Mouse (Mus musculus): ENCODE data around the gene Zfp518a. TPM values are rescaled to one million over a fixed set of nuclear protein-coding genes. Genes with fewer than 3 reads are reported as not detected.

Gene Zfp518a
- polyA plus RNA-seq, 1 experiment from 2014 or later: 3.8 TPM

- no peak overlapping the region for H3K4me3 ChIP-seq (replicated peaks)
- no peak for ATAC-seq (ENCODE audit: low FRiP score)
- no peak overlapping the region for H3K4me2 ChIP-seq
Measured at GRCm38 (mm10) chr19:40931581-40932369, 37.3 kb downstream of the Zfp518a start.

GRCm38 (mm10) chr19:40935376-40935775 is 40.9 kb downstream of the Zfp518a start:
- H3K4me1 ChIP-seq: no peaks in the 10 kb centered on the region
- H3K4me2 ChIP-seq: no peak overlapping the region
- H3K27me3 ChIP-seq (replicated peaks): no peaks in the 10 kb centered on the region
- peaks cover 4% of the 10 kb centered on the region for H3K9me3 ChIP-seq (replicated peaks)
- WGBS: 42% methylated on average over 8 of the region's 8 CpGs
- no peak for ATAC-seq (ENCODE audit: low FRiP score)
- no peak overlapping the region for H3K4me3 ChIP-seq (replicated peaks)
- H3K27ac ChIP-seq (replicated peaks): no peak overlapping the region
- no peak overlapping the region for H3K9ac ChIP-seq (replicated peaks)
- no peaks in the 10 kb centered on the region for H3K36me3 ChIP-seq

More at GRCm38 (mm10) chr19:40931581-40932369, 37.3 kb downstream of the Zfp518a start:
- Histone ChIP-seq H3K27ac (replicated peaks) (no peak overlapping the region), H3K36me3 (no peaks in the 10 kb centered on the region), H3K9ac (replicated peaks) (no peak overlapping the region), H3K27me3 (replicated peaks) (no peaks in the 10 kb centered on the region), H3K4me1 (no peaks in the 10 kb centered on the region), H3K9me3 (replicated peaks) (no peaks in the 10 kb centered on the region)
- WGBS: 71% methylated on average over 9 of the region's 9 CpGs

- H3K9me3 ChIP-seq (replicated peaks): peaks cover 4% of the 10 kb centered on the region
- H3K27ac ChIP-seq (replicated peaks): no peak overlapping the region
- H3K36me3 ChIP-seq: no peaks in the 10 kb centered on the region
- no peak overlapping the region for H3K4me2 ChIP-seq
- ATAC-seq (ENCODE audit: low FRiP score): no peak
- H3K27me3 ChIP-seq (replicated peaks): no peaks in the 10 kb centered on the region
- H3K4me1 ChIP-seq: no peaks in the 10 kb centered on the region
- 29% methylated on average over 5 of the region's 5 CpGs for WGBS
- H3K4me3 ChIP-seq (replicated peaks): no peak overlapping the region
- H3K9ac ChIP-seq (replicated peaks): no peak overlapping the region
Measured at GRCm38 (mm10) chr19:40936038-40936437, 41.5 kb downstream of the Zfp518a start.

- H3K4me2 ChIP-seq: no peak overlapping the region
- no peaks in the 10 kb centered on the region for H3K4me1 ChIP-seq
- 88% methylated on average over 7 of the region's 7 CpGs for WGBS
- no peaks in the 10 kb centered on the region for H3K36me3 ChIP-seq
- ATAC-seq (ENCODE audit: low FRiP score): no peak
- H3K9ac ChIP-seq (replicated peaks): no peak overlapping the region
- no peak overlapping the region for H3K4me3 ChIP-seq (replicated peaks)
- H3K27me3 ChIP-seq (replicated peaks): no peaks in the 10 kb centered on the region
- no peak overlapping the region for H3K27ac ChIP-seq (replicated peaks)
- peaks cover 4% of the 10 kb centered on the region for H3K9me3 ChIP-seq (replicated peaks)
Measured at GRCm38 (mm10) chr19:40943552-40943951, 49.0 kb downstream of the Zfp518a start.

GRCm38 (mm10) chr19:40946937-40947577 is 52.6 kb downstream of the Zfp518a start:
- WGBS: 81% methylated on average over 4 of the region's 4 CpGs
- no peaks in the 10 kb centered on the region for H3K9me3 ChIP-seq (replicated peaks)

GRCm38 (mm10) chr19:40958981-40959380 is 64.5 kb downstream of the Zfp518a start:
- no peak overlapping the region for H3K27ac ChIP-seq (replicated peaks)
- no peaks in the 10 kb centered on the region for H3K4me1 ChIP-seq
- H3K9me3 ChIP-seq (replicated peaks): no peaks in the 10 kb centered on the region
- H3K4me3 ChIP-seq (replicated peaks): no peak overlapping the region
- H3K4me2 ChIP-seq: no peak overlapping the region
- H3K9ac ChIP-seq (replicated peaks): no peak overlapping the region
- no peaks in the 10 kb centered on the region for H3K36me3 ChIP-seq
- no peak for ATAC-seq (ENCODE audit: low FRiP score)
- H3K27me3 ChIP-seq (replicated peaks): no peaks in the 10 kb centered on the region
- 19% methylated on average over 1 of the region's 1 CpGs for WGBS

More at GRCm38 (mm10) chr19:40946937-40947577, 52.6 kb downstream of the Zfp518a start:
- H3K4me1 ChIP-seq: no peaks in the 10 kb centered on the region
- no peak for ATAC-seq (ENCODE audit: low FRiP score)
- H3K4me3 ChIP-seq (replicated peaks): no peak overlapping the region
- H3K9ac ChIP-seq (replicated peaks): no peak overlapping the region
- H3K4me2 ChIP-seq: no peak overlapping the region
- no peaks in the 10 kb centered on the region for H3K27me3 ChIP-seq (replicated peaks)
- no peaks in the 10 kb centered on the region for H3K36me3 ChIP-seq
- H3K27ac ChIP-seq (replicated peaks): no peak overlapping the region

GRCm38 (mm10) chr19:40962988-40963387 is 68.5 kb downstream of the Zfp518a start:
- H3K9me3 ChIP-seq (replicated peaks): no peaks in the 10 kb centered on the region
- no peak overlapping the region for H3K4me2 ChIP-seq
- no peak overlapping the region for H3K4me3 ChIP-seq (replicated peaks)
- WGBS: 54% methylated on average over 12 of the region's 12 CpGs
- no peak overlapping the region for H3K9ac ChIP-seq (replicated peaks)
- no peak overlapping the region for H3K27ac ChIP-seq (replicated peaks)
- no peaks in the 10 kb centered on the region for H3K4me1 ChIP-seq
- no peaks in the 10 kb centered on the region for H3K27me3 ChIP-seq (replicated peaks)
- ATAC-seq (ENCODE audit: low FRiP score): no peak
- H3K36me3 ChIP-seq: no peaks in the 10 kb centered on the region

GRCm38 (mm10) chr19:40964367-40964891 is 69.9 kb downstream of the Zfp518a start:
- Histone ChIP-seq H3K4me2 (no peak overlapping the region), H3K9ac (replicated peaks) (no peak overlapping the region), H3K27me3 (replicated peaks) (no peaks in the 10 kb centered on the region), H3K4me1 (no peaks in the 10 kb centered on the region), H3K36me3 (no peaks in the 10 kb centered on the region), H3K27ac (replicated peaks) (no peak overlapping the region), H3K4me3 (replicated peaks) (no peak overlapping the region), H3K9me3 (replicated peaks) (no peaks in the 10 kb centered on the region)
- ATAC-seq (ENCODE audit: low FRiP score): no peak
- 84% methylated on average over 3 of the region's 3 CpGs for WGBS

- no peak for ATAC-seq (ENCODE audit: low FRiP score)
- WGBS: 87% methylated on average over 6 of the region's 6 CpGs
- Histone ChIP-seq H3K36me3 (no peaks in the 10 kb centered on the region), H3K4me2 (no peak overlapping the region), H3K9ac (replicated peaks) (no peak overlapping the region), H3K27ac (replicated peaks) (no peak overlapping the region), H3K4me1 (no peaks in the 10 kb centered on the region), H3K27me3 (replicated peaks) (no peaks in the 10 kb centered on the region), H3K9me3 (replicated peaks) (no peaks in the 10 kb centered on the region), H3K4me3 (replicated peaks) (no peak overlapping the region)
Measured at GRCm38 (mm10) chr19:40964936-40965850, 70.7 kb downstream of the Zfp518a start.
